Mouse (Mus musculus): ENCODE results near the gene Elp4. TPM values are rescaled to one million over a fixed set of nuclear protein-coding genes. Genes with fewer than 3 reads are reported as not detected.

Gene Elp4
- polyA plus RNA-seq, 1 experiment: 24.1 TPM

GRCm38 (mm10) chr2:105806571-105806970 lies 97.8 kb downstream of the Elp4 start:
- H3K27ac ChIP-seq (ENCODE audit: insufficient read depth, low read length): no peak overlapping the region
- H3K4me1 ChIP-seq (ENCODE audit: control insufficient read depth, insufficient read depth, low read length): no peaks in the 10 kb centered on the region
- H3K4me3 ChIP-seq (ENCODE audit: insufficient read depth, low read length): no peak overlapping the region

GRCm38 (mm10) chr2:105806047-105806446 lies 98.3 kb downstream of the Elp4 start:
- H3K4me3 ChIP-seq (ENCODE audit: insufficient read depth, low read length): no peak overlapping the region
- H3K4me1 ChIP-seq (ENCODE audit: control insufficient read depth, insufficient read depth, low read length): no peaks in the 10 kb centered on the region
- H3K27ac ChIP-seq (ENCODE audit: insufficient read depth, low read length): no peak overlapping the region
- TF ChIP-seq POLR2A (IDR thresholded peaks at IDR 0.05; ENCODE audit: low read depth, low read length): no peak
- TF ChIP-seq CTCF (IDR thresholded peaks at IDR 0.05; ENCODE audit: borderline replicate concordance, insufficient read depth, low read length): no peak

More at GRCm38 (mm10) chr2:105806571-105806970, 97.8 kb downstream of the Elp4 start:
- TF ChIP-seq CTCF (IDR thresholded peaks at IDR 0.05; ENCODE audit: borderline replicate concordance, insufficient read depth, low read length): no peak
- no peak for TF ChIP-seq POLR2A (IDR thresholded peaks at IDR 0.05; ENCODE audit: low read depth, low read length)

- Histone ChIP-seq H3K4me3 (ENCODE audit: insufficient read depth, low read length) (no peak overlapping the region), H3K4me1 (ENCODE audit: control insufficient read depth, insufficient read depth, low read length) (no peaks in the 10 kb centered on the region), H3K27ac (ENCODE audit: insufficient read depth, low read length) (no peak overlapping the region)
- TF ChIP-seq CTCF (IDR thresholded peaks at IDR 0.05; ENCODE audit: borderline replicate concordance, insufficient read depth, low read length) (no peak), POLR2A (IDR thresholded peaks at IDR 0.05; ENCODE audit: low read depth, low read length) (no peak)
These were observed 99.2 kb downstream of the Elp4 start for GRCm38 (mm10) chr2:105805210-105805609.

DNA sequence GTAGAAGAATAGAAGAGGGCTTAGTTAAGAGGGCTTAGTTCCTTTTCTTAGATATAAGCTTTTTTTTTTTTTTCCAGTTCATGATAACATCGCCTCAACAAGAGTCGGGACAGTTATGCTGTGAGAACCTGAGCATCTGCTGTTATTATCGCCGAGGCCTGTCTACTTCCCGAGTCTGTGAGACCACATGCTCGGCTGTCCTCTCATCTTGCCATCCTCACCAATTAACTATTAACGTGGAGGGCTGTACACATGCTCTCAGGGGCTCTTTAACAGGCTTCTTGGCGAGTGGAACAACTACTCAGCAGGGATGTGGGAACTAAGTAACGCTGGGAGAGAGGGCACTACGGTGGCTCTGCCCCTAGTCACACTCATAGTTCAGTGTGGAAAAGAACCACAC lies 99.9 kb downstream of the Elp4 start:
- H3K4me3 ChIP-seq (ENCODE audit: insufficient read depth, low read length): no peak overlapping the region
- no peak for TF ChIP-seq CTCF (IDR thresholded peaks at IDR 0.05; ENCODE audit: borderline replicate concordance, insufficient read depth, low read length)
- no peak for TF ChIP-seq POLR2A (IDR thresholded peaks at IDR 0.05; ENCODE audit: low read depth, low read length)

DNA sequence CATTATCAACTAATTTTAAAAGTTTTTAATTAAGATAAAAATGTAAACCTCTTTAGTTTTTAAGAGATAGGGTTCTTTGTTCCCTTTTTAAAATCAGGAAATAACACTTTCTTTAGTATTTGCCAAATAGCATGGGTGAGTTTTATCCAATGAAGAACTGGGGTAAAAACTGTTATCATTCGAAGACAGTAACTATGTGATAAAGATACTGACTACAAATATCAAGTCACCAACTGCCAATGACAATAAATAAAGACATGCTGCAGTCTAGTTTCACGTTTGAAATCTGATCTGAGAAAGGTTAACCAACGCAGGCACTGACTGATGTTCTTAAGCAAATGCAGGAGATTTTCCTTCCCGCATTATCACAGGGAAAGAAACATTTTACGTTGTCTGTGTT lies 100.9 kb downstream of the Elp4 start:
- no peaks in the 10 kb centered on the region for H3K4me1 ChIP-seq (ENCODE audit: control insufficient read depth, insufficient read depth, low read length)
- H3K4me3 ChIP-seq (ENCODE audit: insufficient read depth, low read length): no peak overlapping the region
- TF ChIP-seq POLR2A (IDR thresholded peaks at IDR 0.05; ENCODE audit: low read depth, low read length) (no peak), CTCF (IDR thresholded peaks at IDR 0.05; ENCODE audit: borderline replicate concordance, insufficient read depth, low read length) (no peak)
- H3K27ac ChIP-seq (ENCODE audit: insufficient read depth, low read length): no peak overlapping the region

More for the DNA sequence above, 99.9 kb downstream of the Elp4 start:
- Histone ChIP-seq H3K4me1 (ENCODE audit: control insufficient read depth, insufficient read depth, low read length) (no peaks in the 10 kb centered on the region), H3K27ac (ENCODE audit: insufficient read depth, low read length) (no peak overlapping the region)

DNA sequence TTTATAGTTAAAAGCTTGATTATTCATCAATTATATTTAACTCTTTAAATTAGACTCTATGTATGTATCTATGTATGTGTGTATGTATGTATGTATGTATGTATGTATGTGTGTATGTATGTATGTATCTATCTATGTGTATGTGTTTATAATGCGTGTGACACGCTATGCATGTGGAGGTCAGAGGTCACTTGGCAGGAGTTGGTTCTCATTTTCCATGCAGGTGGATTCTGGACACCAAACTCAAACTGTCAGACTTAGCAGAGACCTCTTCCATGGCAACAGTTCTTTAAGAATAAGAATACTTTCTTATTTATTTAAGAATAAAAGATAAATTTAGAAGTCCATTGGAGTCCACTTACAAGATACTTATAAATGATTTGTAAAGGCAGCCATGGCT lies 101.5 kb downstream of the Elp4 start:
- H3K4me1 ChIP-seq (ENCODE audit: control insufficient read depth, insufficient read depth, low read length): no peaks in the 10 kb centered on the region
- H3K27ac ChIP-seq (ENCODE audit: insufficient read depth, low read length): no peak overlapping the region
- H3K4me3 ChIP-seq (ENCODE audit: insufficient read depth, low read length): no peak overlapping the region
- no peak for TF ChIP-seq POLR2A (IDR thresholded peaks at IDR 0.05; ENCODE audit: low read depth, low read length)

GRCm38 (mm10) chr2:105801536-105801935 lies 102.8 kb downstream of the Elp4 start:
- Histone ChIP-seq H3K4me1 (ENCODE audit: control insufficient read depth, insufficient read depth, low read length) (no peaks in the 10 kb centered on the region), H3K27ac (ENCODE audit: insufficient read depth, low read length) (no peak overlapping the region), H3K4me3 (ENCODE audit: insufficient read depth, low read length) (no peak overlapping the region)
- TF ChIP-seq CTCF (IDR thresholded peaks at IDR 0.05; ENCODE audit: borderline replicate concordance, insufficient read depth, low read length): no peak
- no peak for TF ChIP-seq POLR2A (IDR thresholded peaks at IDR 0.05; ENCODE audit: low read depth, low read length)

DNA sequence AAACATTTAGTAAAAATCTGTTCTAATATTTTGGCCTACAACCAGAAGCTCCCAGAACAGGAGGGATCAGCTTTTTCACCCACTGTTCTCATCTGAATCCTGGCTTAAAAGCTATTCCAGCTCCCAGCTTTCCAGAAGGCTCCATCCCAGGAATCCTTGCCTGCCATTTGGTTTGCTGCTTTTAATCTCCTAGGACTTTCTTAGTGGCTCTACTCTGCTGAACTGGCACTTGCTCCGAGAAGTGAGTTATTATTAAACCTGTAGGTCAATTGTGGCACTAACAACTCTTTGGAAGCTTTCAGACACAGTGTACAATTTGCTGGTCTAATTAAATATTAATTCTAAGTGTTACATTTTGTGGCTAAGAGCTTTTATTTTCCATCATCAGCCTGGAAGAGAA lies 103.7 kb downstream of the Elp4 start:
- H3K4me3 ChIP-seq (ENCODE audit: insufficient read depth, low read length): no peak overlapping the region
- H3K27ac ChIP-seq (ENCODE audit: insufficient read depth, low read length): no peak overlapping the region
- H3K4me1 ChIP-seq (ENCODE audit: control insufficient read depth, insufficient read depth, low read length): peaks cover under 1% of the 10 kb centered on the region
- no peak for TF ChIP-seq POLR2A (IDR thresholded peaks at IDR 0.05; ENCODE audit: low read depth, low read length)
- no peak for TF ChIP-seq CTCF (IDR thresholded peaks at IDR 0.05; ENCODE audit: borderline replicate concordance, insufficient read depth, low read length)

- Histone ChIP-seq H3K4me3 (ENCODE audit: insufficient read depth, low read length) (no peak overlapping the region), H3K27ac (ENCODE audit: insufficient read depth, low read length) (no peak overlapping the region), H3K4me1 (ENCODE audit: control insufficient read depth, insufficient read depth, low read length) (peaks cover 3% of the 10 kb centered on the region)
- TF ChIP-seq POLR2A (IDR thresholded peaks at IDR 0.05; ENCODE audit: low read depth, low read length) (no peak), CTCF (IDR thresholded peaks at IDR 0.05; ENCODE audit: borderline replicate concordance, insufficient read depth, low read length) (no peak)
These were observed 104.5 kb downstream of the Elp4 start for GRCm38 (mm10) chr2:105799840-105800239.

DNA sequence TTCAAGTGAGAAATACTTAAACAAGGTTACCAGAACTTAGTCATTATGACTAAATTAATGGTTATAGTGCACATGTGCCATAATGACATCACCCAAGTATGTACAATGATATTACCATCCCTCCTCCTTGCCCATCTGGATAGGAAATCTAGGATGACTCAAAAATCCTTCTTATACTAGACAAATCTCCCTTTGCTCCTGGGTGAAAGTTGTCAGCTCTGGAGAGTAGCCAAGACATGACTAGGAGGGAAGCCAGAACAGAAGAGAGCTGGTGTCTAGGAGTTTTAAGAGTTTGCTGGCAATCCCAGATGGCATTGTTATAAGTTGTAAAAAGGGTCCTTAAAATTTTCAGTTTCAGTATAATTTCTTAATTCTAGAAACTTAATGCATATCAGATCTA lies 106.5 kb downstream of the Elp4 start:
- H3K4me1 ChIP-seq (ENCODE audit: control insufficient read depth, insufficient read depth, low read length): peaks cover 3% of the 10 kb centered on the region
- H3K4me3 ChIP-seq (ENCODE audit: insufficient read depth, low read length): no peak overlapping the region
- no peak overlapping the region for H3K27ac ChIP-seq (ENCODE audit: insufficient read depth, low read length)
- TF ChIP-seq CTCF (IDR thresholded peaks at IDR 0.05; ENCODE audit: borderline replicate concordance, insufficient read depth, low read length) (no peak), POLR2A (IDR thresholded peaks at IDR 0.05; ENCODE audit: low read depth, low read length) (no peak)

- peak overlapping the region; percentile 38; the same call in 1 of the 2 replicates for H3K27ac ChIP-seq (ENCODE audit: insufficient read depth, low read length)
- TF ChIP-seq POLR2A (IDR thresholded peaks at IDR 0.05; ENCODE audit: low read depth, low read length): no peak
- H3K4me1 ChIP-seq (ENCODE audit: control insufficient read depth, insufficient read depth, low read length): peaks cover 3% of the 10 kb centered on the region
- no peak overlapping the region for H3K4me3 ChIP-seq (ENCODE audit: insufficient read depth, low read length)
These were observed 108.3 kb downstream of the Elp4 start for GRCm38 (mm10) chr2:105796101-105796500.

Data from embryonic fibroblast, embryonic 13.5 days (primary cell).